Mouse (Mus musculus): ENCODE data around the gene Itsn2. TPM values are rescaled to one million over a fixed set of nuclear protein-coding genes. Genes with fewer than 3 reads are reported as not detected.

Gene Itsn2
- polyA plus RNA-seq, 1 experiment from 2014 or later = 18.8 TPM

GRCm38 (mm10) chr12:4709926-4710325 lies 117.5 kb downstream of the Itsn2 start:
- H3K9me3 ChIP-seq (replicated peaks; ENCODE audit: control insufficient read depth, low read length) = no peaks in the 10 kb centered on the region
- no peak overlapping the region for H3K27ac ChIP-seq (ENCODE audit: low read length)
- H3K9ac ChIP-seq (ENCODE audit: low read depth, low read length) = no peak overlapping the region
- no peak for ATAC-seq (ENCODE audit: low read depth)
- no peak overlapping the region for H3K4me3 ChIP-seq (ENCODE audit: low read depth, low read length)
- WGBS (ENCODE audit: insufficient replicate concordance) = 76% methylated on average over 7 of the region's 7 CpGs
- no peaks in the 10 kb centered on the region for H3K27me3 ChIP-seq (ENCODE audit: control insufficient read depth, insufficient read depth, low read depth, low read length)
- no peak overlapping the region for H3K4me2 ChIP-seq (ENCODE audit: low read depth, low read length)
- peaks cover 13% of the 10 kb centered on the region for H3K36me3 ChIP-seq (ENCODE audit: control insufficient read depth, insufficient read depth)
- no peaks in the 10 kb centered on the region for H3K4me1 ChIP-seq (ENCODE audit: control insufficient read depth, low read depth, low read length)

GRCm38 (mm10) chr12:4713361-4713760 lies 120.9 kb downstream of the Itsn2 start:
- no peak overlapping the region for H3K4me3 ChIP-seq (ENCODE audit: low read depth, low read length)
- H3K4me1 ChIP-seq (ENCODE audit: control insufficient read depth, low read depth, low read length) = peaks cover 26% of the 10 kb centered on the region
- H3K4me2 ChIP-seq (ENCODE audit: low read depth, low read length) = no peak overlapping the region
- WGBS (ENCODE audit: insufficient replicate concordance) = 76% methylated on average over 4 of the region's 4 CpGs
- no peaks in the 10 kb centered on the region for H3K27me3 ChIP-seq (ENCODE audit: control insufficient read depth, insufficient read depth, low read depth, low read length)
- H3K36me3 ChIP-seq (ENCODE audit: control insufficient read depth, insufficient read depth) = peaks cover 5% of the 10 kb centered on the region; the same call in 1 of the 2 replicates
- no peak overlapping the region for H3K27ac ChIP-seq (ENCODE audit: low read length)
- no peaks in the 10 kb centered on the region for H3K9me3 ChIP-seq (replicated peaks; ENCODE audit: control insufficient read depth, low read length)
- ATAC-seq (ENCODE audit: low read depth) = no peak
- H3K9ac ChIP-seq (ENCODE audit: low read depth, low read length) = no peak overlapping the region

GRCm38 (mm10) chr12:4715606-4716005 lies 123.2 kb downstream of the Itsn2 start:
- H3K4me1 ChIP-seq (ENCODE audit: control insufficient read depth, low read depth, low read length) = peaks cover 43% of the 10 kb centered on the region
- H3K4me3 ChIP-seq (ENCODE audit: low read depth, low read length) = no peak overlapping the region
- no peaks in the 10 kb centered on the region for H3K9me3 ChIP-seq (replicated peaks; ENCODE audit: control insufficient read depth, low read length)
- peak; percentile 53 for ATAC-seq (ENCODE audit: low read depth)
- H3K9ac ChIP-seq (ENCODE audit: low read depth, low read length) = no peak overlapping the region
- H3K36me3 ChIP-seq (ENCODE audit: control insufficient read depth, insufficient read depth) = peaks cover 3% of the 10 kb centered on the region; the same call in 1 of the 2 replicates
- H3K4me2 ChIP-seq (ENCODE audit: low read depth, low read length) = no peak overlapping the region
- no peaks in the 10 kb centered on the region for H3K27me3 ChIP-seq (ENCODE audit: control insufficient read depth, insufficient read depth, low read depth, low read length)
- H3K27ac ChIP-seq (ENCODE audit: low read length) = no peak overlapping the region
- WGBS (ENCODE audit: insufficient replicate concordance) = 29% methylated on average over 10 of the region's 10 CpGs

- H3K4me1 ChIP-seq (ENCODE audit: control insufficient read depth, low read depth, low read length) = peaks cover 43% of the 10 kb centered on the region
These were observed 125.0 kb downstream of the Itsn2 start for GRCm38 (mm10) chr12:4717417-4717816.

GRCm38 (mm10) chr12:4719066-4719761 lies 126.8 kb downstream of the Itsn2 start:
- peak overlapping the region; percentile 43; the same call in 1 of the 2 replicates for H3K27ac ChIP-seq (ENCODE audit: low read length)
- peak; percentile 8; the same call in 1 of the 2 replicates for ATAC-seq (ENCODE audit: low read depth)

More at GRCm38 (mm10) chr12:4717417-4717816, 125.0 kb downstream of the Itsn2 start:
- H3K9me3 ChIP-seq (replicated peaks; ENCODE audit: control insufficient read depth, low read length) = no peaks in the 10 kb centered on the region
- H3K27me3 ChIP-seq (ENCODE audit: control insufficient read depth, insufficient read depth, low read depth, low read length) = no peaks in the 10 kb centered on the region
- no peak overlapping the region for H3K27ac ChIP-seq (ENCODE audit: low read length)
- peak; percentile 88 for ATAC-seq (ENCODE audit: low read depth)
- 2% methylated on average over 7 of the region's 7 CpGs for whole genome bisulfite sequencing (ENCODE audit: insufficient replicate concordance)
- no peak overlapping the region for H3K4me3 ChIP-seq (ENCODE audit: low read depth, low read length)
- no peaks in the 10 kb centered on the region for H3K36me3 ChIP-seq (ENCODE audit: control insufficient read depth, insufficient read depth)
- no peak overlapping the region for H3K9ac ChIP-seq (ENCODE audit: low read depth, low read length)
- H3K4me2 ChIP-seq (ENCODE audit: low read depth, low read length) = peak overlapping the region; percentile 18

GRCm38 (mm10) chr12:4719762-4720754 lies 127.6 kb downstream of the Itsn2 start:
- Histone ChIP-seq H3K4me1 (ENCODE audit: control insufficient read depth, low read depth, low read length) (peaks cover 41% of the 10 kb centered on the region), H3K27ac (ENCODE audit: low read length) (peak overlapping the region; percentile 43; the same call in 1 of the 2 replicates), H3K9ac (ENCODE audit: low read depth, low read length) (no peak overlapping the region), H3K27me3 (ENCODE audit: control insufficient read depth, insufficient read depth, low read depth, low read length) (no peaks in the 10 kb centered on the region), H3K4me3 (ENCODE audit: low read depth, low read length) (peak overlapping the region; percentile 25; the same call in 1 of the 2 replicates), H3K4me2 (ENCODE audit: low read depth, low read length) (peak overlapping the region; percentile 46), H3K9me3 (replicated peaks; ENCODE audit: control insufficient read depth, low read length) (no peaks in the 10 kb centered on the region), H3K36me3 (ENCODE audit: control insufficient read depth, insufficient read depth) (no peaks in the 10 kb centered on the region)
- peak; percentile 69 for ATAC-seq (ENCODE audit: low read depth)
- 49% methylated on average over 17 of the region's 17 CpGs for whole genome bisulfite sequencing (ENCODE audit: insufficient replicate concordance)

More at GRCm38 (mm10) chr12:4719066-4719761, 126.8 kb downstream of the Itsn2 start:
- no peaks in the 10 kb centered on the region for H3K9me3 ChIP-seq (replicated peaks; ENCODE audit: control insufficient read depth, low read length)
- 26% methylated on average over 13 of the region's 13 CpGs for WGBS (ENCODE audit: insufficient replicate concordance)
- H3K4me1 ChIP-seq (ENCODE audit: control insufficient read depth, low read depth, low read length) = peaks cover 43% of the 10 kb centered on the region
- H3K27me3 ChIP-seq (ENCODE audit: control insufficient read depth, insufficient read depth, low read depth, low read length) = no peaks in the 10 kb centered on the region
- H3K4me3 ChIP-seq (ENCODE audit: low read depth, low read length) = peak overlapping the region; percentile 25; the same call in 1 of the 2 replicates
- peak overlapping the region; percentile 46 for H3K4me2 ChIP-seq (ENCODE audit: low read depth, low read length)
- no peaks in the 10 kb centered on the region for H3K36me3 ChIP-seq (ENCODE audit: control insufficient read depth, insufficient read depth)
- no peak overlapping the region for H3K9ac ChIP-seq (ENCODE audit: low read depth, low read length)

- no peak overlapping the region for H3K4me3 ChIP-seq (ENCODE audit: low read depth, low read length)
- no peaks in the 10 kb centered on the region for H3K36me3 ChIP-seq (ENCODE audit: control insufficient read depth, insufficient read depth)
- H3K9me3 ChIP-seq (replicated peaks; ENCODE audit: control insufficient read depth, low read length) = no peaks in the 10 kb centered on the region
- no peak overlapping the region for H3K9ac ChIP-seq (ENCODE audit: low read depth, low read length)
- H3K27ac ChIP-seq (ENCODE audit: low read length) = no peak overlapping the region
- no peak for ATAC-seq (ENCODE audit: low read depth)
- no peaks in the 10 kb centered on the region for H3K27me3 ChIP-seq (ENCODE audit: control insufficient read depth, insufficient read depth, low read depth, low read length)
- WGBS (ENCODE audit: insufficient replicate concordance) = 83% methylated on average over 3 of the region's 3 CpGs
- H3K4me1 ChIP-seq (ENCODE audit: control insufficient read depth, low read depth, low read length) = no peaks in the 10 kb centered on the region
- H3K4me2 ChIP-seq (ENCODE audit: low read depth, low read length) = no peak overlapping the region
These were observed 136.7 kb downstream of the Itsn2 start for GRCm38 (mm10) chr12:4729165-4729564.

- H3K36me3 ChIP-seq (ENCODE audit: control insufficient read depth, insufficient read depth) = no peaks in the 10 kb centered on the region
- ATAC-seq (ENCODE audit: low read depth) = no peak
- WGBS (ENCODE audit: insufficient replicate concordance) = 63% methylated on average over 4 of the region's 4 CpGs
- H3K9me3 ChIP-seq (replicated peaks; ENCODE audit: control insufficient read depth, low read length) = no peaks in the 10 kb centered on the region
- H3K27me3 ChIP-seq (ENCODE audit: control insufficient read depth, insufficient read depth, low read depth, low read length) = no peaks in the 10 kb centered on the region
- no peaks in the 10 kb centered on the region for H3K4me1 ChIP-seq (ENCODE audit: control insufficient read depth, low read depth, low read length)
- H3K27ac ChIP-seq (ENCODE audit: low read length) = no peak overlapping the region
- no peak overlapping the region for H3K4me2 ChIP-seq (ENCODE audit: low read depth, low read length)
- no peak overlapping the region for H3K9ac ChIP-seq (ENCODE audit: low read depth, low read length)
- H3K4me3 ChIP-seq (ENCODE audit: low read depth, low read length) = no peak overlapping the region
These were observed 139.2 kb downstream of the Itsn2 start for GRCm38 (mm10) chr12:4731629-4732028.
